Mouse (Mus musculus) heart, adult 2 months (tissue): ENCODE results near the gene Slc38a3. TPM values are rescaled to one million over a fixed set of nuclear protein-coding genes. Genes with fewer than 3 reads are reported as not detected.

Source experiments
- DNase-seq, 2 experiments: peaks; one replicate each; pipeline ENCODE4 v3.0.0; 2021
- H3K27ac ChIP-seq: fragments of 200-600 bp; 2 replicates; pipeline ENCODE4 v1.8.1; 2022
- H3K27me3 ChIP-seq: fragments of 200-500 bp; 2 replicates; pipeline ENCODE4 v1.6.1; 2012; ENCODE audit warnings: mild to moderate bottlenecking, low read length, inconsistent platforms, mixed read lengths; ENCODE audit not compliant: control insufficient read depth, insufficient read depth
- H3K36me3 ChIP-seq: fragments of 200-500 bp; 2 replicates; pipeline ENCODE4 v1.6.1; 2012; ENCODE audit warnings: low read length, inconsistent platforms; ENCODE audit not compliant: control insufficient read depth, insufficient read depth
- H3K4me1 ChIP-seq: fragments of 200-500 bp; 2 replicates; pipeline ENCODE4 v1.6.1; 2011; ENCODE audit warnings: low read length; ENCODE audit not compliant: control insufficient read depth, insufficient read depth
- H3K4me3 ChIP-seq: fragments of 200-600 bp; 2 replicates; pipeline ENCODE4 v1.8.1; 2022
- H3K79me2 ChIP-seq: fragments of 200-500 bp; replicated peaks from 2 replicates; pipeline ENCODE4 v1.6.1; 2012; ENCODE audit warnings: mild to moderate bottlenecking, inconsistent platforms, low read length, moderate library complexity, mixed read lengths; ENCODE audit not compliant: control insufficient read depth, insufficient read depth
- H3K9ac ChIP-seq: fragments of 200-500 bp; 2 replicates; pipeline ENCODE4 v1.6.1; 2012; ENCODE audit warnings: low read depth, mild to moderate bottlenecking, control low read depth, inconsistent platforms, low read length, mixed read lengths
- CTCF ChIP-seq: fragments of 200-600 bp; IDR thresholded peaks from 2 replicates; pipeline ENCODE4 v1.8.1; 2022; ENCODE audit warnings: antibody characterized with exemption, mild to moderate bottlenecking, moderate library complexity
- EP300 ChIP-seq: fragments of 200-500 bp; IDR thresholded peaks from 2 replicates; pipeline ENCODE4 v1.6.1; 2011; ENCODE audit warnings: low read depth, low read length, control low read depth; ENCODE audit not compliant: insufficient read depth
- POLR2A ChIP-seq: fragments of 200-500 bp; IDR thresholded peaks from 2 replicates; pipeline ENCODE4 v1.6.1; 2011; ENCODE audit warnings: mild to moderate bottlenecking, low read depth, low read length, control low read depth; ENCODE audit not compliant: insufficient read depth
- WGBS: fragments of 180-500 bp; shearing (Covaris S2); methylation state at CpG from one replicate; pipeline ENCODE4 v1.1.7; 2018; 5-methylcytosine and 5-hydroxymethylcytosine counted together
- intact Hi-C: fragments of 180-260 bp; cut with DNase I; formaldehyde crosslinking; loops from one replicate; pipeline ENCODE4 v1.15.1; 2025
- polyA plus RNA-seq: library from polyadenylated mRNA; depleted of rRNA; stranded (reverse); fragments of >200 nt; gene quantifications from 2 replicates; pipeline ENCODE4 v1.2.3, GENCODE M21; 2012; rRNA removed
- total RNA-seq, 2 experiments: library from RNA; stranded (reverse); gene quantifications; 2 replicates each; pipeline ENCODE4 v1.2.3; 2021

Slc38a3 gene
- total and polyA plus RNA-seq, 3 experiments, result 71.5 to 162 (median 88.3) TPM

DNA sequence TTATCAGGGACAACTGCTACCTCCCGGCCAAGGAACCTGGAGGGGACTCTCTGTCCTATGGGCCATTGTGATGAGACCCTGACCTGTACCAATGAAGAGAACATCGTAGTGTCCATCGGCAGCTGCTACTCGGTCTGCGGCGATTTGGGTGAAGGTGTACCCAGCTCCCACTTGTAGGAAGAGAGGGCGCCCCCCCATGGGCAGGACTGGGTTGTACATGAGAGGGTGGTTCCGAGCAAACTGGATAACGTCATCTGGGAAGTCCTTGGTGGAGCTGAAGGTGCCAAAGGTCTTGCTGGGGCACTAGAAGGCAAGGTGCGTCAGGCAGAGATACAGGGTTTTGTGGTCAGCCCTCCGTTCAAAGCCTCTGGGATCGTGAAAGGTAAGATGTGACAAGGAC is 68.6 kb downstream of the Slc38a3 start:
- DNase-seq, result no peak
- peaks cover 10% of the 10 kb centered on the region for H3K4me1 ChIP-seq
- no peaks in the 10 kb centered on the region for H3K36me3 ChIP-seq
- H3K27me3 ChIP-seq, result no peaks in the 10 kb centered on the region
- no peaks in the 10 kb centered on the region for H3K79me2 ChIP-seq
- no peak overlapping the region for H3K27ac ChIP-seq
- WGBS, result 76% methylated on average over 12 of the region's 12 CpGs
- intact Hi-C loops, result loop anchor here (5.0 kb wide), 1 partner anchor 137 kb away; no protein-coding TSS in a partner anchor
- no peak overlapping the region for H3K4me3 ChIP-seq
- TF ChIP-seq EP300, result no peak
- TF ChIP-seq CTCF, result peak; percentile 40
- no peak for TF ChIP-seq POLR2A
- no peak overlapping the region for H3K9ac ChIP-seq

Other genes with a start within 250 kb of the Slc38a3 start
- gene Tmem115, start 135.6 kb downstream of the Slc38a3 start, total RNA-seq, result 10 to 100 TPM; 20.3 to 22.9 TPM
- gene Tmem115, start 135.6 kb downstream of the Slc38a3 start, polyA plus RNA-seq, result 25.9 and 28.3 TPM in 2 replicates
- 1 to 10 TPM; 3.2 to 4.3 TPM for gene Cyb561d2, start 127.3 kb downstream of the Slc38a3 start, total RNA-seq
- gene Cyb561d2, start 127.3 kb downstream of the Slc38a3 start, polyA plus RNA-seq, result 10.6 and 11.0 TPM in 2 replicates
- 10 to 100 TPM; 17.2 to 22.1 TPM for gene Nprl2, start 127.3 kb downstream of the Slc38a3 start, total RNA-seq
- gene Nprl2, start 127.3 kb downstream of the Slc38a3 start, polyA plus RNA-seq, result 33.6 and 40.9 TPM in 2 replicates
- gene Zmynd10, start 122.2 kb downstream of the Slc38a3 start, total RNA-seq, result not detected
- gene Zmynd10, start 122.2 kb downstream of the Slc38a3 start, polyA plus RNA-seq, result 0.64 and 1.3 TPM in 2 replicates
- gene Rassf1, start 118.0 kb downstream of the Slc38a3 start, total RNA-seq, result 10 to 100 TPM; 12.6 to 13.4 TPM
- gene Rassf1, start 118.0 kb downstream of the Slc38a3 start, polyA plus RNA-seq, result 15.5 and 18.5 TPM in 2 replicates
- 10 to 100 TPM; 31.7 to 39.1 TPM for gene Tusc2, start 106.3 kb downstream of the Slc38a3 start, total RNA-seq
- gene Tusc2, start 106.3 kb downstream of the Slc38a3 start, polyA plus RNA-seq, result 45.8 and 60.4 TPM in 2 replicates
- gene Hyal2, start 101.6 kb downstream of the Slc38a3 start, total RNA-seq, result 10 to 100 TPM; 40.8 to 43.6 TPM
- gene Hyal2, start 101.6 kb downstream of the Slc38a3 start, polyA plus RNA-seq, result 39.2 and 40.2 TPM in 2 replicates
- 1 to 10 TPM; 5.1 to 5.9 TPM for gene Hyal1, start 92.6 kb downstream of the Slc38a3 start, total RNA-seq
- gene Hyal1, start 92.6 kb downstream of the Slc38a3 start, polyA plus RNA-seq, result 6.9 and 8.2 TPM in 2 replicates
- 10 to 100 TPM; 14.9 to 17.4 TPM for gene Naa80, start 90.6 kb downstream of the Slc38a3 start, total RNA-seq
- gene Naa80, start 90.6 kb downstream of the Slc38a3 start, polyA plus RNA-seq, result 30.0 and 45.4 TPM in 2 replicates
- under 1 TPM; 0.29 to 0.34 TPM for gene Hyal3, start 88.7 kb downstream of the Slc38a3 start, total RNA-seq
- 0.26 and 0.31 TPM in 2 replicates for gene Hyal3, start 88.7 kb downstream of the Slc38a3 start, polyA plus RNA-seq
- gene Ifrd2, start 81.9 kb downstream of the Slc38a3 start, total RNA-seq, result 10 to 100 TPM; 39.9 to 51.4 TPM
- 43.7 and 54.5 TPM in 2 replicates for gene Ifrd2, start 81.9 kb downstream of the Slc38a3 start, polyA plus RNA-seq
- gene Sema3b, start 60.3 kb downstream of the Slc38a3 start, total RNA-seq, result 10 to 100 TPM; 19.9 to 24.2 TPM
- 33.7 and 39.1 TPM in 2 replicates for gene Sema3b, start 60.3 kb downstream of the Slc38a3 start, polyA plus RNA-seq
- gene Gnai2, start 34.2 kb downstream of the Slc38a3 start, total RNA-seq, result 100 to 1,000 TPM; 243 to 250 TPM
- gene Gnai2, start 34.2 kb downstream of the Slc38a3 start, polyA plus RNA-seq, result 311 and 386 TPM in 2 replicates
- gene Gnat1, start 10.2 kb upstream of the Slc38a3 start, total RNA-seq, result not detected
- gene Gnat1, start 10.2 kb upstream of the Slc38a3 start, polyA plus RNA-seq, result not detected in 2 replicates
- 10 to 100 TPM; 13.4 to 16.8 TPM for gene Sema3f, start 40.9 kb upstream of the Slc38a3 start, total RNA-seq
- gene Sema3f, start 40.9 kb upstream of the Slc38a3 start, polyA plus RNA-seq, result 29.1 and 31.8 TPM in 2 replicates
- gene Rbm5, start 101.5 kb upstream of the Slc38a3 start, total RNA-seq, result 10 to 100 TPM; 38.9 to 54.6 TPM
- 50.5 and 68.3 TPM in 2 replicates for gene Rbm5, start 101.5 kb upstream of the Slc38a3 start, polyA plus RNA-seq
- gene Rbm6, start 203.7 kb upstream of the Slc38a3 start, total RNA-seq, result 10 to 100 TPM; 29.8 to 31.2 TPM
- 8.3 and 18.1 TPM in 2 replicates for gene Rbm6, start 203.7 kb upstream of the Slc38a3 start, polyA plus RNA-seq
- gene Mon1a, start 218.6 kb upstream of the Slc38a3 start, total RNA-seq, result 10 to 100 TPM; 11.0 to 11.2 TPM
- 15.1 and 16.0 TPM in 2 replicates for gene Mon1a, start 218.6 kb upstream of the Slc38a3 start, polyA plus RNA-seq
- 1 to 10 TPM; 3.1 to 3.3 TPM for gene Mst1r, start 237.3 kb upstream of the Slc38a3 start, total RNA-seq
- 11.3 and 12.5 TPM in 2 replicates for gene Mst1r, start 237.3 kb upstream of the Slc38a3 start, polyA plus RNA-seq